Mouse (Mus musculus) heart, adult 8-10 months (tissue): ENCODE data around the gene Gm20388. TPM values are rescaled to one million over a fixed set of nuclear protein-coding genes. Genes with fewer than 3 reads are reported as not detected.

Experiments
- DNase-seq: peaks from one replicate; pipeline ENCODE4 v3.0.0; 2022; ENCODE audit warnings: low spot score
- total RNA-seq, 4 experiments: library from RNA; stranded (reverse); gene quantifications; 2 replicates each; pipeline ENCODE4 v1.2.4; 2022

The Gm20388 gene
- total RNA-seq, 4 experiments from 2014 or later = 4.2 to 6.7 TPM; not detected in 2

- no peak for DNase-seq
These were observed 595.1 kb downstream of the Gm20388 start for GRCm38 (mm10) chr8:120505619-120506310.

- no peak for DNase-seq
These were observed 595.9 kb downstream of the Gm20388 start for GRCm38 (mm10) chr8:120506562-120506961.

- no peak for DNase-seq
These were observed 596.6 kb downstream of the Gm20388 start for GRCm38 (mm10) chr8:120507290-120507689.

- DNase-seq = no peak
These were observed 598.7 kb downstream of the Gm20388 start for GRCm38 (mm10) chr8:120509136-120510034.

GRCm38 (mm10) chr8:120510035-120510416 lies 599.4 kb downstream of the Gm20388 start:
- no peak for DNase-seq

- no peak for DNase-seq
These were observed 600.3 kb downstream of the Gm20388 start for GRCm38 (mm10) chr8:120510863-120511457.

- no peak for DNase-seq
These were observed 601.1 kb downstream of the Gm20388 start for GRCm38 (mm10) chr8:120511737-120512136.

- no peak for DNase-seq
These were observed 601.7 kb downstream of the Gm20388 start for GRCm38 (mm10) chr8:120512326-120512725.

GRCm38 (mm10) chr8:120513145-120513544 lies 602.5 kb downstream of the Gm20388 start:
- no peak for DNase-seq

- DNase-seq = no peak
These were observed 603.2 kb downstream of the Gm20388 start for GRCm38 (mm10) chr8:120513638-120514461.

- no peak for DNase-seq
These were observed 604.6 kb downstream of the Gm20388 start for GRCm38 (mm10) chr8:120515214-120515613.

GRCm38 (mm10) chr8:120515650-120516049 lies 605.0 kb downstream of the Gm20388 start:
- no peak for DNase-seq

- DNase-seq = no peak
These were observed 605.6 kb downstream of the Gm20388 start for GRCm38 (mm10) chr8:120516182-120516755.

- no peak for DNase-seq
These were observed 607.2 kb downstream of the Gm20388 start for GRCm38 (mm10) chr8:120517666-120518410.

GRCm38 (mm10) chr8:120518736-120519534 lies 608.3 kb downstream of the Gm20388 start:
- no peak for DNase-seq

- no peak for DNase-seq
These were observed 609.6 kb downstream of the Gm20388 start for GRCm38 (mm10) chr8:120520287-120520686.

- DNase-seq = no peak
These were observed 610.3 kb downstream of the Gm20388 start for GRCm38 (mm10) chr8:120520707-120521590.

GRCm38 (mm10) chr8:120521591-120521965 lies 610.9 kb downstream of the Gm20388 start:
- DNase-seq = no peak

- no peak for DNase-seq
These were observed 613.0 kb downstream of the Gm20388 start for GRCm38 (mm10) chr8:120523641-120524040.
